Mouse (Mus musculus): Measurements from ENCODE around the gene Clmn. TPM values are rescaled to one million over a fixed set of nuclear protein-coding genes. Genes with fewer than 3 reads are reported as not detected.
"Not testable (repeated sequence)": the region's sequence is repeated elsewhere in the genome, so short reads cannot be mapped to it uniquely, and the experiment has no call there.

The Clmn gene
- total and polyA plus RNA-seq, 2 experiments from 2014 or later = 2.2 to 2.4 TPM

DNA sequence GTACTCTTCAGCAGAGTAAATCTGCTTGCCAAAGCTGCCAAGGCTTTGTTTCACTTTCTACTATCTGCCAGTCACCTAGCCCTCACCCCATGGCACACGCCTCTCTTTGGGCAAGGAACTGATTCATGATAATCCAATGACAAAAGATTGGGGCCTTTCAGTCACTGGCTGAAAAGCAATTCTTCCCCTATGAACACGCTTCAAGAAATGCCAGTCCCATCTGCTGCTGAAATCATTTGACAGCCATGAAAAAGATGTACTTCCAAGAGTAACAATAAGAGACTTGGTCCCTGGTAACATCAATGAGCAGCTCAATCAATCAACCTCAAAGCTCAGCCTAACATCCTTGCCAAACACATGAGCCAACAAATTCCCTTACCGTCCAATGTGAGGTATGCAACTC, 128.9 kb downstream of the Clmn start:
- Histone ChIP-seq H3K9ac (replicated peaks; ENCODE audit: low read length, poor library complexity, severe bottlenecking) (no peak overlapping the region), H3K36me3 (ENCODE audit: insufficient read depth, low read length) (0 out of 2 replicates have a peak, but pooled peaks cover 1% of the 10 kb centered on the region), H3K4me3 (ENCODE audit: low read depth, low read length) (no peak overlapping the region), H3K9me3 (ENCODE audit: low read length) (no peaks in the 10 kb centered on the region), H3K27me3 (ENCODE audit: insufficient read depth, low read length) (no peaks in the 10 kb centered on the region), H3K27ac (ENCODE audit: low read depth, low read length) (no peak overlapping the region), H3K4me2 (ENCODE audit: low read depth, low read length, poor library complexity, severe bottlenecking) (no peak overlapping the region), H3K4me1 (ENCODE audit: insufficient read depth, low read length) (peaks cover 3% of the 10 kb centered on the region; the same call in 1 of the 2 replicates)
- ATAC-seq (ENCODE audit: low FRiP score) (no peak), DNase-seq (ENCODE audit: low spot score) (peak; percentile 47)
- 25% methylated on average over 3 of the region's 3 CpGs for WGBS
- TF ChIP-seq CTCF (IDR thresholded peaks at IDR 0.05) = no peak

- ATAC-seq (ENCODE audit: low FRiP score) (no peak), DNase-seq (ENCODE audit: low spot score) (no peak)
- Histone ChIP-seq H3K27me3 (ENCODE audit: insufficient read depth, low read length) (no peaks in the 10 kb centered on the region), H3K9me3 (ENCODE audit: low read length) (no peaks in the 10 kb centered on the region), H3K9ac (replicated peaks; ENCODE audit: low read length, poor library complexity, severe bottlenecking) (no peak overlapping the region), H3K4me2 (ENCODE audit: low read depth, low read length, poor library complexity, severe bottlenecking) (no peak overlapping the region), H3K4me1 (ENCODE audit: insufficient read depth, low read length) (peaks cover 3% of the 10 kb centered on the region; the same call in 1 of the 2 replicates), H3K36me3 (ENCODE audit: insufficient read depth, low read length) (peaks cover 20% of the 10 kb centered on the region), H3K27ac (ENCODE audit: low read depth, low read length) (no peak overlapping the region), H3K4me3 (ENCODE audit: low read depth, low read length) (no peak overlapping the region)
- TF ChIP-seq CTCF (IDR thresholded peaks at IDR 0.05) = no peak
Measured at GRCm38 (mm10) chr12:104733165-104733564, 131.7 kb downstream of the Clmn start.

GRCm38 (mm10) chr12:104731782-104732181, 133.1 kb downstream of the Clmn start:
- 11% methylated on average over 3 of the region's 3 CpGs for WGBS
- no peak for ATAC-seq (ENCODE audit: low FRiP score)

GRCm38 (mm10) chr12:104726436-104726835, 138.4 kb downstream of the Clmn start:
- not testable (repeated sequence) for H3K4me2 ChIP-seq (ENCODE audit: low read depth, low read length, poor library complexity, severe bottlenecking); DNase-seq (ENCODE audit: low spot score); H3K27ac ChIP-seq (ENCODE audit: low read depth, low read length); ATAC-seq (ENCODE audit: low FRiP score); H3K9ac ChIP-seq (replicated peaks; ENCODE audit: low read length, poor library complexity, severe bottlenecking); H3K4me1 ChIP-seq (ENCODE audit: insufficient read depth, low read length); H3K27me3 ChIP-seq (ENCODE audit: insufficient read depth, low read length); H3K9me3 ChIP-seq (ENCODE audit: low read length); H3K4me3 ChIP-seq (ENCODE audit: low read depth, low read length)
- 76% methylated on average over 2 of the region's 2 CpGs for WGBS
- H3K36me3 ChIP-seq (ENCODE audit: insufficient read depth, low read length) = peaks cover 44% of the 10 kb centered on the region

More at GRCm38 (mm10) chr12:104731782-104732181, 133.1 kb downstream of the Clmn start:
- no peak for TF ChIP-seq CTCF (IDR thresholded peaks at IDR 0.05)
- Histone ChIP-seq H3K36me3 (ENCODE audit: insufficient read depth, low read length) (peaks cover 32% of the 10 kb centered on the region), H3K4me1 (ENCODE audit: insufficient read depth, low read length) (no peaks in the 10 kb centered on the region; the same call in 1 of the 2 replicates), H3K9ac (replicated peaks; ENCODE audit: low read length, poor library complexity, severe bottlenecking) (no peak overlapping the region), H3K9me3 (ENCODE audit: low read length) (no peaks in the 10 kb centered on the region), H3K27ac (ENCODE audit: low read depth, low read length) (no peak overlapping the region), H3K4me2 (ENCODE audit: low read depth, low read length, poor library complexity, severe bottlenecking) (no peak overlapping the region), H3K4me3 (ENCODE audit: low read depth, low read length) (no peak overlapping the region), H3K27me3 (ENCODE audit: insufficient read depth, low read length) (no peaks in the 10 kb centered on the region)
- no peak for DNase-seq (ENCODE audit: low spot score)

DNA sequence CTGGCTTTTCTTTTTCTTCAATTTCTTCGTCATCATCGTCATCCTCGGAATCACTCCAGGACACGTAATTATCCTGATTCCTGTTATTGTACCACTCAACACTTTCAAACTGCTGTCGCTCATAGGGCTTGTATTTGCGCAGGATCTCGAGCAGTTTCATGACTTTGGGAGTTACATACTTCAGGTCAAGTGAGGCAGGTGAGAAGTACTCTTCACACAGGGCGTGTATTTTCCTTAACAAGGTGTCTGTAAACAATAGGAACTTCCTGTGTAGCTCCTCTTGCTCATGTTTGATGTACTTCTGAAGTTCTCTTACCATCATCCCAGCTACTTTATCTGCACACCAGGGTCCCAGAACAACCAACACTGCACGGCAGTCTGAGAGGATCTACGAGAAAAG, 142.8 kb downstream of the Clmn start:
- peaks cover 13% of the 10 kb centered on the region for H3K36me3 ChIP-seq (ENCODE audit: insufficient read depth, low read length)
- TF ChIP-seq CTCF (IDR thresholded peaks at IDR 0.05) = no peak
- ATAC-seq (ENCODE audit: low FRiP score) = no peak
- no peak overlapping the region for H3K4me2 ChIP-seq (ENCODE audit: low read depth, low read length, poor library complexity, severe bottlenecking)
- H3K4me1 ChIP-seq (ENCODE audit: insufficient read depth, low read length) = no peaks in the 10 kb centered on the region
- no peaks in the 10 kb centered on the region for H3K9me3 ChIP-seq (ENCODE audit: low read length)
- H3K4me3 ChIP-seq (ENCODE audit: low read depth, low read length) = no peak overlapping the region
- no peak overlapping the region for H3K27ac ChIP-seq (ENCODE audit: low read depth, low read length)
- DNase-seq (ENCODE audit: low spot score) = no peak
- 93% methylated on average over 10 of the region's 10 CpGs for WGBS
- no peak overlapping the region for H3K9ac ChIP-seq (replicated peaks; ENCODE audit: low read length, poor library complexity, severe bottlenecking)
- H3K27me3 ChIP-seq (ENCODE audit: insufficient read depth, low read length) = no peaks in the 10 kb centered on the region

DNA sequence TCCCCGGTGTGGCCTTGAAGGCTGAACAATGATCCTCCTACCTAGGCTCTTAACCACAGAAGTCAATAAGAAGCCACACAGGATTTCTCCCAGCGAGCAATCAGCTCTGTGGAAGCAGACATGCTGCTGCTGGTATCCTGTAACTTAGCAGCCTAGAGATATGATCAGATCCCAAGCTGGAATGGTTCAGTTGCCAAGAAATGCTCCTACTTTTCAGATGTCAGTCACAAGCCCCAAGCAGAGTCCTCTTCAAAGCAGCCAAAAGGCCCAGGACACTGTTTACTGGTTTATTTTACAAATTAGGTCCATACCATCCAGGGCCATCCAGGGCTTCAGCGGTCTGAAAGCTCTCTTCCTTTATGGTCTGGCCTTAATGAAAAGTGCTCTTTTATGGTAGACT, 143.9 kb downstream of the Clmn start:
- H3K27me3 ChIP-seq (ENCODE audit: insufficient read depth, low read length) = no peaks in the 10 kb centered on the region
- H3K9ac ChIP-seq (replicated peaks; ENCODE audit: low read length, poor library complexity, severe bottlenecking) = no peak overlapping the region
- H3K4me2 ChIP-seq (ENCODE audit: low read depth, low read length, poor library complexity, severe bottlenecking) = no peak overlapping the region
- no peak for DNase-seq (ENCODE audit: low spot score)
- no peak for TF ChIP-seq CTCF (IDR thresholded peaks at IDR 0.05)
- H3K4me1 ChIP-seq (ENCODE audit: insufficient read depth, low read length) = no peaks in the 10 kb centered on the region
- H3K4me3 ChIP-seq (ENCODE audit: low read depth, low read length) = no peak overlapping the region
- H3K36me3 ChIP-seq (ENCODE audit: insufficient read depth, low read length) = peaks cover 12% of the 10 kb centered on the region
- 86% methylated on average over 3 of the region's 3 CpGs for WGBS
- no peak for ATAC-seq (ENCODE audit: low FRiP score)
- H3K27ac ChIP-seq (ENCODE audit: low read depth, low read length) = no peak overlapping the region
- no peaks in the 10 kb centered on the region for H3K9me3 ChIP-seq (ENCODE audit: low read length)
